Mouse (Mus musculus) testis, adult 10 weeks (tissue): Measurements from ENCODE around the gene Syndig1l. TPM values are rescaled to one million over a fixed set of nuclear protein-coding genes. Genes with fewer than 3 reads are reported as not detected.

Experiments
- polyA plus RNA-seq: library from polyadenylated mRNA; stranded (reverse); fragments of 350-450 nt; fragmentation: Illumina TruSeq; extraction: RNeasy Lipid Tissue Mini Kit (QIAGEN cat#74804); gene quantifications from one replicate; pipeline ENCODE4 v1.2.3, GENCODE M21; 2014; ENCODE audit warnings: low read depth, low replicate concordance

Syndig1l gene
- polyA plus RNA-seq: 1.6 TPM

DNA sequence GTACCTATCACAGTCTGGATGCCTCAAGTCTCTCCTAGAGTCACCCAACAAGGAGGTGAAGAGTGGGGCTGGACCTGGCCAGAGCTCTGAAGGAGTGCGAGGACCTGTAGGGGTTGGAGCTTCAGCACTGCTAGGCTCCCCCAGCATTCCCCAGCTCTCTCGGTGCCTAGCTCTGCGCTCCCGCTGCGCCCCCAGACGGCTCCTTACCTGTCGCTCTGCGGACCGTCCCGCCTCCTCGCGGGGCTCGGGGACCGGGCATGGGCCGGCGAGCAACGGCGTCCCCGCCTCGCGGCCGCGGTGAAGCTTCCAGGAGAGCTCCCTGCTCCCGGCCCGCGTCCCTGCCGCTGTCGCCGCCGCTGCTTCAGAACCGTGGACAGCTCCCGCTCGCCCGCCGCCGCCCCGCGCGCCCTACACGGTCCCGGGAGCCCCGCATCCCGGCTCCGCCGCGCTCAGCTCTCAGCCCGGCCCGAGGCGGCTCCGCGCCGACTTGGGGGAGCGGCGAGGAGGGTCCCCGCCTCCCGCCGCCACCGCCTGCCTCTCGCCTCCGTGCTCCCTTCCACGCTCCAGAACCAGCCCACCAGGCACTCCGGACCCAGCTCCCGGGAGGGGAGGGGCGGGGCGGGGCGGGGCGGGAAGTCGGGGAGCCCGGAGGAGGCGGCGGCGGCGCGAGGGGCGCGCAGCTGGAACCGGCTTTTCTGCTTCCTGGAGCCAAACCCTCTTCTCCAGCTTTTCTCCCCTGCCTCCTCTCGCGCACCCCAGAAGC, at the start of gene Syndig1l:
Syndig1l (minus strand) TSS at position 513 of the 763 bp plus-strand sequence.

DNA sequence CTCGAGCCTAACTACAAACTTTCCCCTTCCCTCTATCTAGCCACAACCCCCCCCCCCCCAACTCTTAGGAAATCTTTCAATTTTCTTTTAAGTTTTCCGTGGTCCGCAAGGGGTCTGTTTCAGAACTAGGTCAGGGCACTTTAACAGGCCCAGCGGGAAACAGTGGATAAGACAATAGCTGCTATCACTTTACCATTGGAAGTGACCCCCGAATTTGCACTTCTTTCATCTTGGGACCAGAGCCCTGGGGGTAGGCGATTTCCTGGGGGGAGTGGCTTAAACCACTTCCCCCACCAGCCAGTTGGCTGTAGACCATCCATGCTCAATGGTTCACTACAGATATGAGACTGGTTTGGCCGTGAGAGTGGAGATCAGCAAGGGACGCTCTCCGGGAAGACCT, 58.0 kb downstream of the Syndig1l start, which contains the start of gene Vrtn:
Vrtn (plus strand) TSS at position 366 of the 400 bp plus-strand sequence.

Other genes with a start within 250 kb of the Syndig1l start
- gene Aldh6a1, start 247.8 kb downstream of the Syndig1l start, polyA plus RNA-seq: 48.4 TPM
- gene Lin52, start 247.4 kb downstream of the Syndig1l start, polyA plus RNA-seq: 29.9 TPM
- not detected for gene Vsx2, start 129.1 kb downstream of the Syndig1l start, polyA plus RNA-seq
- 0.07 TPM for gene Abcd4, start 81.4 kb downstream of the Syndig1l start, polyA plus RNA-seq
- gene Vrtn, start 57.8 kb downstream of the Syndig1l start, polyA plus RNA-seq: not detected
- 10.9 TPM for gene Npc2, start 74.3 kb upstream of the Syndig1l start, polyA plus RNA-seq
- gene Isca2, start 74.4 kb upstream of the Syndig1l start, polyA plus RNA-seq: 156 TPM
- 0.38 TPM for gene Ltbp2, start 177.7 kb upstream of the Syndig1l start, polyA plus RNA-seq